Mouse (Mus musculus) spleen, adult 2 months (tissue): ENCODE data around the gene Col13a1. TPM values are rescaled to one million over a fixed set of nuclear protein-coding genes. Genes with fewer than 3 reads are reported as not detected.

Experiments used
- DNase-seq, 2 experiments: peaks; one replicate each; pipeline versions ENCODE4 v3.0.0 to v3.0.0-alpha.2; 2012 to 2021; ENCODE audit warnings: low spot score in 2 of 2, low read depth in 1 of 2
- H3K27ac ChIP-seq: fragments of 200-500 bp; 2 replicates; pipeline ENCODE4 v1.5.1; 2012; ENCODE audit warnings: low read length, inconsistent platforms; ENCODE audit not compliant: insufficient read depth
- H3K27me3 ChIP-seq: fragments of 200-500 bp; 2 replicates; pipeline ENCODE4 v1.6.1; 2012; ENCODE audit warnings: mild to moderate bottlenecking, moderate library complexity, low read length, inconsistent platforms; ENCODE audit not compliant: control insufficient read depth, insufficient read depth
- H3K36me3 ChIP-seq: fragments of 200-500 bp; 2 replicates; pipeline ENCODE4 v1.6.1; 2012; ENCODE audit warnings: mild to moderate bottlenecking, low read length, inconsistent platforms; ENCODE audit not compliant: control insufficient read depth, insufficient read depth
- H3K4me1 ChIP-seq: fragments of 200-500 bp; 2 replicates; pipeline ENCODE4 v1.6.1; 2011; ENCODE audit warnings: inconsistent platforms; ENCODE audit not compliant: control insufficient read depth, insufficient read depth, insufficient read length
- H3K4me3 ChIP-seq: fragments of 200-500 bp; 2 replicates; pipeline ENCODE4 v1.5.1; 2011; ENCODE audit warnings: mild to moderate bottlenecking, inconsistent platforms; ENCODE audit not compliant: insufficient read depth, insufficient read length; ENCODE audit errors: extremely low read depth
- CTCF ChIP-seq: fragments of 200-500 bp; IDR thresholded peaks from 2 replicates; pipeline ENCODE4 v1.5.1; 2011; ENCODE audit warnings: mild to moderate bottlenecking, inconsistent platforms; ENCODE audit not compliant: insufficient read depth, insufficient read length, insufficient replicate concordance; ENCODE audit errors: extremely low read depth
- POLR2A ChIP-seq: fragments of 200-500 bp; IDR thresholded peaks from 2 replicates; pipeline ENCODE4 v1.6.1; 2011; ENCODE audit warnings: low read depth, low read length, inconsistent platforms
- WGBS: fragments of 180-500 bp; shearing (Covaris S2); methylation state at CpG from one replicate; pipeline ENCODE4 v1.1.7; 2018; 5-methylcytosine and 5-hydroxymethylcytosine counted together
- polyA plus RNA-seq: library from polyadenylated mRNA; depleted of rRNA; stranded (reverse); fragments of >200 nt; gene quantifications from 2 replicates; pipeline ENCODE4 v1.2.3, GENCODE M21; 2012

Col13a1 gene
- polyA plus RNA-seq, 1 experiment = 0.92 TPM

DNA sequence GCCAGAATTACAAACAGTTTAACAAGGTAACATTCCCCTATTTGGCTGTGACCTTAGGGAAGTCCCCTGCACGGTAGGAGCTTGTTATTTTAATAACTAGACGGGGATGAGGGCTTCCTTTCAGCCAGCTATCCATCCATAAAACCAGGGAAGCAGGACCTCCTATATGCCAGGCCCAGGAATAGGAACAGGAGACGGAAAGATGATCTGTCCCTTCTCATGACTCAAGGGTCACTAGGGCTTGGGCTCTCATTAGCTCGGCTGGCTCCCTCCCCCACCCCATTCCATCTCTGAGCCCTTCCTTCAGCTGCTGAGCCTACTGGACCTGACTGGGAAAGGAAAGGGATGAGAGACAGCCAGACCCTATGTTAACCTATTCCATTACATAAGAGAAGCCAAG lies 67.1 kb downstream of the Col13a1 start:
- Histone ChIP-seq H3K4me3 (no peak overlapping the region), H3K36me3 (no peaks in the 10 kb centered on the region), H3K27ac (no peak overlapping the region), H3K27me3 (no peaks in the 10 kb centered on the region), H3K4me1 (no peaks in the 10 kb centered on the region)
- DNase-seq = no peak
- TF ChIP-seq CTCF = no peak
- TF ChIP-seq POLR2A = no peak
- WGBS = 86% methylated on average over 4 of the region's 4 CpGs

DNA sequence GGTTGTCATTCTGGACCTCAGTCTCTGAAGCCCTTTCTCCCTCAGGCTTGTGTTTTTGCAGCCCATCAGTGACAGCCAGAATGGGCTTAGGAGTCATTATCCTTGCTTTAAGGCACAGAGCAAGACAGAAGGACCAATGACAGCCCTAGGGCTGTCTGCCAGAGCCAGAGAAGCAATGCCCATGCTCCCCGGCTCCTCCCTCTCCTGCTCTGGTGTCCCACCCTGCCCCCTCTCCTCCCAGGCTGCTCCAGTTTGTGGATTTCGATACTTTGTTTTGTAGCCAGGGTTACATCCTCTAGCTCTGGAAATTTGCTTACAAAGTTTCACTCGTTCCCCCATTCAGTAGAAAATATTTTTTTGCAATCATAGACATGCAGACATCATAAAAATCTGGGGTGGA lies 69.9 kb downstream of the Col13a1 start:
- TF ChIP-seq POLR2A (no peak), CTCF (no peak)
- Histone ChIP-seq H3K27ac (no peak overlapping the region), H3K4me1 (no peaks in the 10 kb centered on the region), H3K4me3 (no peak overlapping the region), H3K36me3 (no peaks in the 10 kb centered on the region), H3K27me3 (no peaks in the 10 kb centered on the region)
- WGBS = 86% methylated on average over 3 of the region's 3 CpGs
- no peak for DNase-seq

DNA sequence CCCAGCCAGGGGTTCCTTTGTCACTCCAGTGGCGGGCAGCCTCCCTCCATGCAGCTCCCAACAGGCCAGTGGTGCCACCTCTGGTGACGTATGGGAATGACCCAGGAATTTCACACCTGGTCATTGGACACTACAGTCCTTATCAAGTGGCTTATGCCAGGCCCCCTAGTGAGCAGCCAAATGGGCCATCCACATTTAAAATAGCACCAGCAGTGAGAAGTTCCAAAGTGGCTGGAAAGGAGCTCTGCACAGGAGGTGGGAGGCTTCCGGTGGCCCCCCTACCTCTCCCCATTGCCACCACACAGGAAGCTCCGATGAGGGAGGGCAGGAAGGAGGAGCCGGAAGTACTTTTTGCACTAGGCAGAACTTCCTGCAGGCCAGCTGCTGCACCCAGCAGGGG lies 72.7 kb downstream of the Col13a1 start:
- no peak for TF ChIP-seq POLR2A
- no peak for TF ChIP-seq CTCF
- Histone ChIP-seq H3K27me3 (no peaks in the 10 kb centered on the region), H3K36me3 (no peaks in the 10 kb centered on the region), H3K4me1 (no peaks in the 10 kb centered on the region), H3K4me3 (no peak overlapping the region), H3K27ac (no peak overlapping the region)
- DNase-seq = no peak
- 25% methylated on average over 5 of the region's 5 CpGs for WGBS

GRCm38 (mm10) chr10:61905308-61905707 lies 73.6 kb downstream of the Col13a1 start:
- no peak for TF ChIP-seq CTCF
- no peak for TF ChIP-seq POLR2A
- H3K36me3 ChIP-seq = no peaks in the 10 kb centered on the region
- no peak overlapping the region for H3K27ac ChIP-seq
- H3K27me3 ChIP-seq = no peaks in the 10 kb centered on the region
- no peak for DNase-seq
- H3K4me1 ChIP-seq = no peaks in the 10 kb centered on the region
- H3K4me3 ChIP-seq = no peak overlapping the region
- WGBS = 90% methylated on average over 8 of the region's 8 CpGs

GRCm38 (mm10) chr10:61898116-61898515 lies 80.8 kb downstream of the Col13a1 start:
- Histone ChIP-seq H3K4me3 (no peak overlapping the region), H3K27me3 (no peaks in the 10 kb centered on the region), H3K4me1 (no peaks in the 10 kb centered on the region), H3K27ac (no peak overlapping the region), H3K36me3 (no peaks in the 10 kb centered on the region)
- TF ChIP-seq CTCF (no peak), POLR2A (no peak)
- WGBS = 88% methylated on average over 6 of the region's 6 CpGs
- no peak for DNase-seq

GRCm38 (mm10) chr10:61894564-61894963 lies 84.3 kb downstream of the Col13a1 start:
- 77% methylated on average over 5 of the region's 5 CpGs for WGBS
- H3K27ac ChIP-seq = no peak overlapping the region
- DNase-seq = no peak
- TF ChIP-seq POLR2A = no peak
- no peak overlapping the region for H3K4me3 ChIP-seq
- H3K27me3 ChIP-seq = no peaks in the 10 kb centered on the region
- no peaks in the 10 kb centered on the region for H3K4me1 ChIP-seq
- H3K36me3 ChIP-seq = no peaks in the 10 kb centered on the region

DNA sequence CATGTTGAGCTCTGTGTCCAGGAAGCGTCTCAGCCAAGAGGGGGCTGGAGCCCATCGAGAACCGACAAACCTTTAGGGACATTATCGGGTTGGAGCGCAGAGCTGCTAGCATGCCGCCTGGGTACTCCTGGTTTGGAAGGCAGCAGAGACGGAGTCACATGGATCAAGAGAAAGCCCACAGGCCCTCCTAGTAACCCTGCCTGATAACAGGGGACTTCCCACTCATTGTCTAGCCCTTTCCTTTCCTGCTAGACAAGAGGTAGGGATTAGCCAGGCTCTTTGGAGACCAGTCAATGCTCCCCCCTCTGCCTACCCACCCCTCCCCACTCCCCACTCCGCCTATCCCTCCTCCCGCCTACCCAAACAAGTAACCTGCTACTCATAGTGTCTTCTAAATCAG lies 87.8 kb downstream of the Col13a1 start:
- no peak overlapping the region for H3K4me3 ChIP-seq
- H3K27ac ChIP-seq = no peak overlapping the region
- H3K36me3 ChIP-seq = no peaks in the 10 kb centered on the region
- no peaks in the 10 kb centered on the region for H3K27me3 ChIP-seq
- DNase-seq = no peak
- no peak for TF ChIP-seq CTCF
- no peak for TF ChIP-seq POLR2A
- WGBS = 83% methylated on average over 9 of the region's 9 CpGs
- H3K4me1 ChIP-seq = no peaks in the 10 kb centered on the region
